Mouse (Mus musculus): ENCODE results near the gene Slc35c1. TPM values are rescaled to one million over a fixed set of nuclear protein-coding genes. Genes with fewer than 3 reads are reported as not detected.

Gene Slc35c1
- polyA plus RNA-seq, 1 experiment from 2014 or later = 12.3 TPM

DNA sequence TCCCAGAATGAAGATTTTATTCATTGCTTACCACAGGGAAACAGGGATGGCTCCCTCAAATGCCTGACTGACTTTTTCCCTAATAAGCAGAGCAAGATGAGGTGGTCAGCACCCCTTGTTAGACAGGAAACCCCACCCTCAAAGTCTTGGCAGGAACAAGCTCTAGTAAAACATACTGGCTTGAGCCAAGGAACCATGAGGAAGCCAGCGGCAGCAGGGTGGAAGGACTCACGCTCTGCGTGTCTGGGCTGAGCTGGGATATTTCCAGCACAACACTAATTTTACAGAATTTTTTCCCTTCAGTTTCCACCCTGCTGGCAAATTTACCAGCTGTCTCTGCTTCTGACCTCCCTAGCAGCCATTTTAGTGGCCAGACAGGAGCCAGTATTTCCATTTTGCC is 33.9 kb downstream of the Slc35c1 start:
- H3K36me3 ChIP-seq (ENCODE audit: control insufficient read depth, insufficient read depth) = peaks cover 33% of the 10 kb centered on the region
- ATAC-seq (ENCODE audit: low read depth) = no peak
- peaks cover 38% of the 10 kb centered on the region for H3K4me1 ChIP-seq (ENCODE audit: control insufficient read depth, low read depth, low read length)
- H3K9ac ChIP-seq (ENCODE audit: low read depth, low read length) = no peak overlapping the region
- no peak overlapping the region for H3K4me3 ChIP-seq (ENCODE audit: low read depth, low read length)
- WGBS (ENCODE audit: insufficient replicate concordance) = 86% methylated on average over 3 of the region's 3 CpGs
- H3K9me3 ChIP-seq (replicated peaks; ENCODE audit: control insufficient read depth, low read length) = no peaks in the 10 kb centered on the region
- H3K27me3 ChIP-seq (ENCODE audit: control insufficient read depth, insufficient read depth, low read depth, low read length) = no peaks in the 10 kb centered on the region
- H3K4me2 ChIP-seq (ENCODE audit: low read depth, low read length) = no peak overlapping the region
- no peak overlapping the region for H3K27ac ChIP-seq (ENCODE audit: low read length)

GRCm38 (mm10) chr2:92425366-92425765 is 35.0 kb downstream of the Slc35c1 start:
- no peaks in the 10 kb centered on the region for H3K9me3 ChIP-seq (replicated peaks; ENCODE audit: control insufficient read depth, low read length)
- H3K9ac ChIP-seq (ENCODE audit: low read depth, low read length) = no peak overlapping the region
- no peak overlapping the region for H3K27ac ChIP-seq (ENCODE audit: low read length)
- 77% methylated on average over 4 of the region's 4 CpGs for WGBS (ENCODE audit: insufficient replicate concordance)
- peaks cover 28% of the 10 kb centered on the region for H3K4me1 ChIP-seq (ENCODE audit: control insufficient read depth, low read depth, low read length)
- H3K4me3 ChIP-seq (ENCODE audit: low read depth, low read length) = no peak overlapping the region
- H3K27me3 ChIP-seq (ENCODE audit: control insufficient read depth, insufficient read depth, low read depth, low read length) = no peaks in the 10 kb centered on the region
- H3K4me2 ChIP-seq (ENCODE audit: low read depth, low read length) = no peak overlapping the region
- peaks cover 37% of the 10 kb centered on the region for H3K36me3 ChIP-seq (ENCODE audit: control insufficient read depth, insufficient read depth)
- no peak for ATAC-seq (ENCODE audit: low read depth)

DNA sequence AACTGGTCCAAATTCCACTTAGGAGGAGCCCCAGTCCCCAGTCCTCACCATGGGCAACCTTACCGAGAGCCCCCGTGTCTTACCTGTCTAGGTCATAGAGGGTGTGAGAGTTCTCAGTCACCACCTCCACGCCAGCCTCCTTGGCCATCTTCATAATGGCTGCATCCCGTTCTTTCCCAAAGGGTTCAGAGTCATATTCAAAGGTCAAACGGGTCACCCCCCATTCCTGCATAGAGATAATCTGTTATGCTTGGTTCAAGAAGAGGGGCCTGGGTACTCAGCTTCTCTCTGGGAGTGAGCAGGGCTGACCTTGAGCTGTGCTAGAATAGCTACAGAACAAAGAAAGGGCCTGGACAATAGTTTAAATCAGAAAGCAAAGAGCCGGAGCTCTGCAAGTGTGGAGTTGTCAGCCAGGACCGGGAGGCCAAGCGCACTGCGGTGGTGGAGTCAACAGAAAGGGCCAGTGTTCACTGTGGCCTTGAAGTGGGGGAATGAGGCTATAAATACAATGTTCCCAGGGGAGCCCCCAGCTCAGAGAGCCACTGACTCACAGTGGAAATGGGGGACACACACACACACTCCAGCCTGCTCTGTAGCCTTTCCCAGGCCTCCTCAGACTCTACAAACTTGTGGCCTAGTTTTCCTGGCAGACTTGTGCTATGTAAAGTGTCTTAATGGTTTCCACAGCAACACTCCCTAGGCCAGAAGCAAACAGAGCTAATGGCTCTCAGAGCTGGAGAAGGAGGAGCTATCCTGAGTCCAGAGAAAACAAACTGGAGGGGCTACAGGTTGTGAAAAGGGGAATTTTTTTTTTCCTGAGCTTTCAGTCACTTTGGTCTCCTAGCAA is 35.7 kb downstream of the Slc35c1 start:
- H3K4me3 ChIP-seq (ENCODE audit: low read depth, low read length) = no peak overlapping the region
- ATAC-seq (ENCODE audit: low read depth) = 0 out of 2 replicates have a peak, but pooled peaks have one; percentile 2
- no peak overlapping the region for H3K9ac ChIP-seq (ENCODE audit: low read depth, low read length)
- no peak overlapping the region for H3K27ac ChIP-seq (ENCODE audit: low read length)
- H3K36me3 ChIP-seq (ENCODE audit: control insufficient read depth, insufficient read depth) = peaks cover 37% of the 10 kb centered on the region
- WGBS (ENCODE audit: insufficient replicate concordance) = 75% methylated on average over 9 of the region's 9 CpGs
- H3K27me3 ChIP-seq (ENCODE audit: control insufficient read depth, insufficient read depth, low read depth, low read length) = no peaks in the 10 kb centered on the region
- H3K4me2 ChIP-seq (ENCODE audit: low read depth, low read length) = no peak overlapping the region
- H3K4me1 ChIP-seq (ENCODE audit: control insufficient read depth, low read depth, low read length) = peaks cover 23% of the 10 kb centered on the region
- no peaks in the 10 kb centered on the region for H3K9me3 ChIP-seq (replicated peaks; ENCODE audit: control insufficient read depth, low read length)

- Histone ChIP-seq H3K9ac (ENCODE audit: low read depth, low read length) (no peak overlapping the region), H3K27ac (ENCODE audit: low read length) (no peak overlapping the region), H3K4me1 (ENCODE audit: control insufficient read depth, low read depth, low read length) (peaks cover 17% of the 10 kb centered on the region), H3K4me2 (ENCODE audit: low read depth, low read length) (no peak overlapping the region), H3K27me3 (ENCODE audit: control insufficient read depth, insufficient read depth, low read depth, low read length) (no peaks in the 10 kb centered on the region), H3K9me3 (replicated peaks; ENCODE audit: control insufficient read depth, low read length) (no peaks in the 10 kb centered on the region), H3K36me3 (ENCODE audit: control insufficient read depth, insufficient read depth) (peaks cover 42% of the 10 kb centered on the region), H3K4me3 (ENCODE audit: low read depth, low read length) (no peak overlapping the region)
- whole genome bisulfite sequencing (ENCODE audit: insufficient replicate concordance) = 66% methylated on average over 9 of the region's 9 CpGs
- no peak for ATAC-seq (ENCODE audit: low read depth)
Observed at GRCm38 (mm10) chr2:92423702-92424461, 36.5 kb downstream of the Slc35c1 start.

DNA sequence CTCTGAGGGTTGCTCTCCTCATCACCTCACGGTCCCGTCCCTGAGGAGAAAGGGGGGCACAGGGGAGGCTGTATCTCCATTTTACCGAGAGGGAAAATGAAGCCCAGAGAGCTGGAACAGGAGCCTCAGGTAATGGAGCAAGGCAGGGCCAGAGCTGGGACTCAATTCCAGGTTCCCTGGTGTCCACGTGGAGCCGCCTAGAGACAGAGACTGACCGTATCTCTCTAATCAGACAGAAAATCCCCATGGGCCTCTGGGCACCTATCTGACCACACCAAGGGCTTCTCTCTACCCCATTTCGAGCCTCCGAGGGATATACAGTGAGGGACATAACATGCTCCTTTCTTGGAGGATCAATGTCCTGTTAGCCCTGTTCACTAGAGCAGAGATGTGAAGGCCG is 37.2 kb downstream of the Slc35c1 start:
- ATAC-seq (ENCODE audit: low read depth) = no peak
- peaks cover 10% of the 10 kb centered on the region for H3K4me1 ChIP-seq (ENCODE audit: control insufficient read depth, low read depth, low read length)
- H3K4me2 ChIP-seq (ENCODE audit: low read depth, low read length) = no peak overlapping the region
- no peak overlapping the region for H3K27ac ChIP-seq (ENCODE audit: low read length)
- H3K27me3 ChIP-seq (ENCODE audit: control insufficient read depth, insufficient read depth, low read depth, low read length) = no peaks in the 10 kb centered on the region
- peaks cover 42% of the 10 kb centered on the region for H3K36me3 ChIP-seq (ENCODE audit: control insufficient read depth, insufficient read depth)
- H3K9me3 ChIP-seq (replicated peaks; ENCODE audit: control insufficient read depth, low read length) = no peaks in the 10 kb centered on the region
- no peak overlapping the region for H3K4me3 ChIP-seq (ENCODE audit: low read depth, low read length)
- WGBS (ENCODE audit: insufficient replicate concordance) = 79% methylated on average over 9 of the region's 9 CpGs
- H3K9ac ChIP-seq (ENCODE audit: low read depth, low read length) = no peak overlapping the region

DNA sequence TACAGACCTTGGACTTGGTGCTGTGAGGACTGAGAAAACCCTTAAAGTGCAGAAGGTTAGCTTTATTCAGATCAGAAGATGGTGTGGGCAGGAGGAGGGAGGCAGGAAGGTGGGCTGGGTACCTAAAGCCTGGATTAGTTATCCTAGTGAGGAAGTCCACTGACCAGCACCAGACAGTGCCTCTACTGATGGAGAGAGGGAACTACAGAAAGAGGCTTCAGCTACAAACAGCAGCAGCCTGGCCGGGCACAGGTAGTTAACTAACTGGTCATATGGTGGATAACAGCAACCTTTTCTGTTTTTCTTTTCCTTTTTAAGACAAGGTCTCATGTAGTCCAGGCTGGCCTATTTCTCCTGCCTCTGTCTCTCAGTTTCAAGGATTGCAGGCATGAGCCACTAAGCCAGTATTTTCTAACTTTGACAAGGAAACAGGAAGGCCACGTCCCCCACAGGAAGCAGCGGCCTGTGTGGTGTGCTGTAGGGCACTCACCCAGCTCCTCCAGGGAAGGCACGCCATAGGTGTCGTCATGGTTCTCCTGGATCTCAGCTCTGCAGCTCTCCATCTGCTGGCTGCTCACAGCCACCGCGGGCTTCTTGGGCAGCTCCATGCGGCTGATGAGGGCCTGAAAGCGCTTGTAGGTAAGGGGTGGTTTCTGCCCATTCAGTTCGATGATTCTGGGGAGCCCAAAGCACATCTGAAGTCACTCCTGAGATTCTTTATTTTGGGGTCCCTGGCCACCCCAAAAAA is 37.8 kb downstream of the Slc35c1 start:
- Histone ChIP-seq H3K4me3 (ENCODE audit: low read depth, low read length) (no peak overlapping the region), H3K4me1 (ENCODE audit: control insufficient read depth, low read depth, low read length) (peaks cover 8% of the 10 kb centered on the region), H3K9me3 (replicated peaks; ENCODE audit: control insufficient read depth, low read length) (no peaks in the 10 kb centered on the region), H3K36me3 (ENCODE audit: control insufficient read depth, insufficient read depth) (peaks cover 42% of the 10 kb centered on the region), H3K9ac (ENCODE audit: low read depth, low read length) (no peak overlapping the region), H3K27me3 (ENCODE audit: control insufficient read depth, insufficient read depth, low read depth, low read length) (no peaks in the 10 kb centered on the region), H3K27ac (ENCODE audit: low read length) (no peak overlapping the region; the same call in 1 of the 2 replicates), H3K4me2 (ENCODE audit: low read depth, low read length) (no peak overlapping the region)
- ATAC-seq (ENCODE audit: low read depth) = no peak
- WGBS (ENCODE audit: insufficient replicate concordance) = 49% methylated on average over 10 of the region's 10 CpGs

DNA sequence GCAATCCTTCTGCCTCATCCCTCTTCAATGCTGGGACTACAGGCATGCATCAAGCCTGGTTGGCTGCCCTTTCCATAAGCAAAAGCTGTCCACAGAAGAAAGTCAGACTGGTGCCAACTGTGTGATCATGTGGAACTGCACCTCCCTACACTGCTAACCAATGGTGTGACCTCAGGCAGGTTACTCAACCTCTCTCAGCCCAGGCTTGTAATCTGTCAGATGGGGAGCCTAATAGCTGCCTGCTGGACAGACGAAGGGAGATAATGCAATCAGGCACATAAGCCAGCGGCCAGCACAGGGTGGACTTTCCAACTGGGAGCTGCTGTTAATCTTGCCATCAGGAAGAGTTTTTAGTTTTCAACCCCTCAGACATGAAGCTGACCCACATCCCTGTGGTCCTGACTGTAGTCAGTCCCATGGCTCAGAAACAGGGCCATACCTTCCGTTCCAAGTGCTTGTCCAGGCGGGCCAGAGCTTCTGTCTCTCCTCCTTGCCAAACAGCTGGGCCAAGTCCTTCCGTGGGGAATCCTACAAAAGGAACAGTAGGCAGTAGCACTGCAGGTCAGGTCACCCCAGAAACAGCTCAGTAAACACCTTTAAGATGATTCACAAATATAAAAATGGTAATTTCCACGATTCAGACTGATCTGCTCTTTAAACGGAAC is 38.5 kb downstream of the Slc35c1 start:
- H3K4me2 ChIP-seq (ENCODE audit: low read depth, low read length) = no peak overlapping the region
- no peak overlapping the region for H3K9ac ChIP-seq (ENCODE audit: low read depth, low read length)
- H3K27ac ChIP-seq (ENCODE audit: low read length) = no peak overlapping the region; the same call in 1 of the 2 replicates
- no peak overlapping the region for H3K4me3 ChIP-seq (ENCODE audit: low read depth, low read length)
- no peaks in the 10 kb centered on the region for H3K9me3 ChIP-seq (replicated peaks; ENCODE audit: control insufficient read depth, low read length)
- H3K4me1 ChIP-seq (ENCODE audit: control insufficient read depth, low read depth, low read length) = peaks cover 8% of the 10 kb centered on the region
- WGBS (ENCODE audit: insufficient replicate concordance) = 77% methylated on average over 7 of the region's 7 CpGs
- peak; percentile 70 for ATAC-seq (ENCODE audit: low read depth)
- no peaks in the 10 kb centered on the region for H3K27me3 ChIP-seq (ENCODE audit: control insufficient read depth, insufficient read depth, low read depth, low read length)
- peaks cover 42% of the 10 kb centered on the region for H3K36me3 ChIP-seq (ENCODE audit: control insufficient read depth, insufficient read depth)

DNA sequence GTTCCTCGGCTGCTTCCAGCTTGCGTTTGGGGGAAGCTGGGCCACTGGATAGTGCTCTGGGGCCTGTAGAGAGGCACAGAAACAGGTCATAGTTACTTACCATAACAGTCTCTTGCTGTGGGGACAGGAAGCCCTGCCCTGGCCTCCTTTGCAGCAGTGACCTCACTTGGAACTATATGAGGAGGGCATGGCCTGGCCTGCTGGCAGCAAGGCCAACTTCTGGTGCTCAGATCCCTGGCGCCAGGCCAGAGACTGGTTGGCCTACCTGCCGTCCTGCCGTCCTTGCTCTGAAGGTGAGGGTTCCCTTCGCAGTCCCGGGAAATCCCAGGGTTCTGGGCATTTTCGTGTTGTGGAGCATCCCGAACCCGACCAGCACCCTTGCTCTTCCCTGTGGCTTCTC is 48.6 kb downstream of the Slc35c1 start:
- Histone ChIP-seq H3K36me3 (ENCODE audit: control insufficient read depth, insufficient read depth) (peaks cover 46% of the 10 kb centered on the region), H3K27me3 (ENCODE audit: control insufficient read depth, insufficient read depth, low read depth, low read length) (no peaks in the 10 kb centered on the region), H3K9me3 (replicated peaks; ENCODE audit: control insufficient read depth, low read length) (no peaks in the 10 kb centered on the region), H3K4me2 (ENCODE audit: low read depth, low read length) (no peak overlapping the region), H3K9ac (ENCODE audit: low read depth, low read length) (no peak overlapping the region), H3K27ac (ENCODE audit: low read length) (no peak overlapping the region), H3K4me1 (ENCODE audit: control insufficient read depth, low read depth, low read length) (no peaks in the 10 kb centered on the region), H3K4me3 (ENCODE audit: low read depth, low read length) (no peak overlapping the region)
- 88% methylated on average over 10 of the region's 10 CpGs for WGBS (ENCODE audit: insufficient replicate concordance)
- no peak for ATAC-seq (ENCODE audit: low read depth)

Data from liver, embryonic 16.5 days (tissue).